Mouse (Mus musculus): Measurements from ENCODE around the gene Eno2. TPM values are rescaled to one million over a fixed set of nuclear protein-coding genes. Genes with fewer than 3 reads are reported as not detected.

Eno2 gene
- total and polyA plus RNA-seq, 3 experiments = 20.8 to 24.6 (median 23.6) TPM

GRCm38 (mm10) chr6:124716864-124717490 lies 52.5 kb downstream of the Eno2 start (continued):
- TF ChIP-seq MEF2A (IDR thresholded peaks at IDR 0.05; ENCODE audit: borderline replicate concordance, low read depth, low read length) (peak; percentile 38; the same call in 1 of the 2 replicates), TBP (conservative IDR thresholded peaks at IDR 0.05; ENCODE audit: low read depth, low read length) (no peak), USF1 (IDR thresholded peaks at IDR 0.05; ENCODE audit: low read depth, low read length) (no peak), BHLHE40 (IDR thresholded peaks at IDR 0.05; ENCODE audit: low read depth, low read length) (no peak), JUND (conservative IDR thresholded peaks at IDR 0.05; ENCODE audit: low read depth, low read length) (no peak), E2F4 (IDR thresholded peaks at IDR 0.05; ENCODE audit: insufficient replicate concordance, low read depth, low read length) (no peak), EP300 (IDR thresholded peaks at IDR 0.05; ENCODE audit: low read length) (no peak), GABPA (IDR thresholded peaks at IDR 0.05; ENCODE audit: insufficient replicate concordance, low read depth, low read length) (no peak), IRF4 (IDR thresholded peaks at IDR 0.05; ENCODE audit: low read depth, low read length) (peak; percentile 55)

- H3K27me3 ChIP-seq (replicated peaks) = no peaks in the 10 kb centered on the region
- peaks cover 42 to 68% of the 10 kb centered on the region in 2 experiments for H3K36me3 ChIP-seq (replicated peaks in 1 of 2; ENCODE audit: control insufficient read depth in 1 of 2, insufficient read depth in 1 of 2, low read length in 1 of 2)
- TF ChIP-seq JUN (IDR thresholded peaks at IDR 0.05; ENCODE audit: insufficient read depth, low read depth, low read length) = no peak
- no peak for TF ChIP-seq CTCF (conservative IDR thresholded peaks at IDR 0.05 in 1 of 2, IDR thresholded peaks at IDR 0.05 in 1 of 2; ENCODE audit: low read depth in 2 of 2, low read length in 2 of 2)
These were observed 56.6 kb downstream of the Eno2 start for GRCm38 (mm10) chr6:124712918-124713317.

GRCm38 (mm10) chr6:124711824-124712782 lies 57.4 kb downstream of the Eno2 start, which contains the start of the genes Emg1 and Phb2:
TSS of gene Emg1 (minus strand) at chr6:124712178.
TSS of gene Phb2 (plus strand) at chr6:124712336.
- Histone ChIP-seq H3K27me3 (replicated peaks) (no peaks in the 10 kb centered on the region), H3K79me2 (replicated peaks; ENCODE audit: control insufficient read depth, extremely low read depth, insufficient read depth, poor library complexity, severe bottlenecking) (peaks cover 76% of the 10 kb centered on the region), H3K27ac (ENCODE audit: insufficient read depth, low read depth) (peak within 1 kb of the TSS; percentile 57), H3K4me1 (ENCODE audit: control insufficient read depth in 1 of 2, insufficient read depth in 2 of 2) (peaks cover 26 to 62% of the 10 kb centered on the region in 2 experiments), H3K9ac (ENCODE audit: insufficient read depth, low read depth) (peak within 1 kb of the TSS; percentile 91), H3K4me3 (replicated peaks in 1 of 3; ENCODE audit: low read depth in 2 of 3, low read length in 2 of 3, poor library complexity in 1 of 3) (peak within 1 kb of the TSS; percentile 97 to 99 (median 97)), H3K9me3 (replicated peaks; ENCODE audit: low read length) (no peaks in the 10 kb centered on the region), H3K4me2 (ENCODE audit: insufficient read depth, low read depth, poor library complexity, severe bottlenecking) (peak within 1 kb of the TSS; percentile 87), H3K36me3 (replicated peaks in 1 of 2; ENCODE audit: control insufficient read depth in 1 of 2, insufficient read depth in 1 of 2, low read length in 1 of 2) (peaks cover 50 to 68% of the 10 kb centered on the region in 2 experiments)
- in situ Hi-C loops (cut with MboI; ENCODE audit: low pct_ligation_motif_present, low pct_unique_long_range_greater_than_20kb, low sequenced_read_pairs) (no loop called here), dilution Hi-C loops (cut with MboI; ENCODE audit: extremely low pct_ligation_motif_present, extremely low pct_unique_long_range_greater_than_20kb, low sequenced_read_pairs) (no loop called here)
- peak; percentile 98 for DNase-seq (ENCODE audit: extremely low read depth)
- TF ChIP-seq SMC3 (IDR thresholded peaks at IDR 0.05; ENCODE audit: low read depth, low read length) (no peak), ZC3H11A (IDR thresholded peaks at IDR 0.05; ENCODE audit: low read depth, low read length) (peak; percentile 52; the same call in 1 of the 2 replicates), CHD1 (IDR thresholded peaks at IDR 0.05; ENCODE audit: low read depth, low read length) (no peak; the same call in 1 of the 2 replicates), MAX (IDR thresholded peaks at IDR 0.05; ENCODE audit: low read length) (peak; percentile 88), JUN (IDR thresholded peaks at IDR 0.05; ENCODE audit: insufficient read depth, low read depth, low read length) (no peak), BHLHE40 (IDR thresholded peaks at IDR 0.05; ENCODE audit: low read depth, low read length) (no peak), RAD21 (IDR thresholded peaks at IDR 0.05; ENCODE audit: low read depth, low read length) (no peak; the same call in 1 of the 2 replicates), TBP (conservative IDR thresholded peaks at IDR 0.05; ENCODE audit: low read depth, low read length) (peak; percentile 90), ZKSCAN1 (IDR thresholded peaks at IDR 0.05; ENCODE audit: borderline replicate concordance, low read depth, low read length) (no peak), USF2 (conservative IDR thresholded peaks at IDR 0.05; ENCODE audit: low read depth, low read length) (no peak), POLR2AphosphoS2 (IDR thresholded peaks at IDR 0.05; ENCODE audit: low read depth, low read length) (peak; percentile 63; the same call in 1 of the 2 replicates), SIN3A (IDR thresholded peaks at IDR 0.05; ENCODE audit: low read length) (peak; percentile 95), RCOR1 (conservative IDR thresholded peaks at IDR 0.05; ENCODE audit: low read depth, low read length) (peak; percentile 71; the same call in 1 of the 2 replicates), ELF1 (IDR thresholded peaks at IDR 0.05; ENCODE audit: low read depth, low read length) (peak; percentile 95), GABPA (IDR thresholded peaks at IDR 0.05; ENCODE audit: insufficient replicate concordance, low read depth, low read length) (peak; percentile 68; the same call in 1 of the 2 replicates), ZMIZ1 (IDR thresholded peaks at IDR 0.05; ENCODE audit: low read depth, low read length) (peak; percentile 68; the same call in 1 of the 2 replicates), USF1 (IDR thresholded peaks at IDR 0.05; ENCODE audit: low read depth, low read length) (no peak), MYC (IDR thresholded peaks at IDR 0.05; ENCODE audit: low read depth, low read length) (peak; percentile 76), CHD2 (IDR thresholded peaks at IDR 0.05; ENCODE audit: low read length) (peak; percentile 85)

More at GRCm38 (mm10) chr6:124712918-124713317, 56.6 kb downstream of the Eno2 start:
- peaks cover 24 to 60% of the 10 kb centered on the region in 2 experiments for H3K4me1 ChIP-seq (ENCODE audit: control insufficient read depth in 1 of 2, insufficient read depth in 2 of 2)
- DNase-seq (ENCODE audit: extremely low read depth) = no peak
- dilution Hi-C loops (cut with MboI; ENCODE audit: extremely low pct_ligation_motif_present, extremely low pct_unique_long_range_greater_than_20kb, low sequenced_read_pairs) (no loop called here), in situ Hi-C loops (cut with MboI; ENCODE audit: low pct_ligation_motif_present, low pct_unique_long_range_greater_than_20kb, low sequenced_read_pairs) (no loop called here)
- H3K9ac ChIP-seq (ENCODE audit: insufficient read depth, low read depth) = peak overlapping the region; percentile 91
- no peaks in the 10 kb centered on the region for H3K9me3 ChIP-seq (replicated peaks; ENCODE audit: low read length)
- peak overlapping the region; percentile 30 for H3K27ac ChIP-seq (ENCODE audit: insufficient read depth, low read depth)
- peak overlapping the region; percentile 96 to 99 (median 97) for H3K4me3 ChIP-seq (replicated peaks in 1 of 3; ENCODE audit: low read depth in 2 of 3, low read length in 2 of 3, poor library complexity in 1 of 3)
- peaks cover 68% of the 10 kb centered on the region for H3K79me2 ChIP-seq (replicated peaks; ENCODE audit: control insufficient read depth, extremely low read depth, insufficient read depth, poor library complexity, severe bottlenecking)
- H3K4me2 ChIP-seq (ENCODE audit: insufficient read depth, low read depth, poor library complexity, severe bottlenecking) = peak overlapping the region; percentile 87
